Mouse (Mus musculus) liver, postnatal 0 days (tissue): ENCODE results near the gene 1700014D04Rik.

Experiments used
- CTCF ChIP-seq: sonication (generic); IDR thresholded peaks from 2 replicates; pipeline ENCODE4 v1.5.1; 2016; ENCODE audit warnings: antibody characterized with exemption, low read depth
- EP300 ChIP-seq: IDR thresholded peaks from 2 replicates; pipeline ENCODE4 v1.6.1; 2016; ENCODE audit warnings: antibody characterized with exemption, low read depth, mild to moderate bottlenecking

DNA sequence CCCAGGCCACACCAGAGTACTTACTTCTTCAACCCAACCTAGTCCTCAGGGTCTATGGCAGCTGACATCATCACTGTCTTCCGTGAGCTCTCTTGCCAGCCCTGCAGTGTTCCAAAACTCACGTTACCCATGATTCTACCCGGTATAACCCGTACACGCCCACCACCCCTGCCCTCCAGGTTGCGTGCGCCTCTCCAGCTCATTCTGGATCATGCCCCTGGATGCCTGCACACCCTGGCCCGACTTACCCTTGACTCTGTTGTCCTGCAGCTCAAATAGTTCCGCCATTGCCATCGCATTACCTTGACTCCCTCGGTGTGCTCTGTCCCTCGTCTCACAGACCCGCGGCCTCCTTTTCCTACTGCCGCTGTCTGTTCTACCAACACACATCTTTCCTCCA lies 36.3 kb downstream of the 1700014D04Rik start, which contains the start of gene Spata31d1a:
- TF ChIP-seq CTCF (no peak), EP300 (no peak)
